Mouse (Mus musculus) CH12F3 (cell line): ENCODE results near the gene Rdh16.
"Not testable (repeated sequence)": the region's sequence is repeated elsewhere in the genome, so short reads cannot be mapped to it uniquely, and the experiment has no call there.

Experiments used
- in situ Hi-C: fragments of 300-500 bp; cut with MboI; formaldehyde crosslinking; loops from 2 replicates; pipeline ENCODE4 v1.14.3; 2020; ENCODE audit warnings: low sequenced_read_pairs

Gene Rdh16

GRCm38 (mm10) chr10:127800891-127801290 is at the start of gene Rdh16:
TSS of gene Rdh16 (plus strand) at chr10:127801152.
- in situ Hi-C loops = no loop called here

GRCm38 (mm10) chr10:127751548-127751947 is 49.4 kb upstream of the Rdh16 start, which contains the start of gene Gpr182:
TSS of gene Gpr182 (minus strand) at chr10:127751732.
- in situ Hi-C loops = no loop called here

- in situ Hi-C loops = no loop called here
Measured at GRCm38 (mm10) chr10:127754566-127755166, 46.3 kb upstream of the Rdh16 start.

- in situ Hi-C loops = no loop called here
Measured at GRCm38 (mm10) chr10:127755246-127755645, 45.7 kb upstream of the Rdh16 start.

- in situ Hi-C loops = no loop called here
Measured at GRCm38 (mm10) chr10:127755770-127756468, 45.0 kb upstream of the Rdh16 start.

GRCm38 (mm10) chr10:127759181-127760110 is 41.5 kb upstream of the Rdh16 start, which contains the start of the genes Rdh1 and Rdh16f1:
TSS of gene Rdh1 (plus strand) at chr10:127759721.
TSS of gene Rdh16f1 (plus strand) at chr10:127759787.
- in situ Hi-C loops = no loop called here

GRCm38 (mm10) chr10:127762926-127763325 is 38.0 kb upstream of the Rdh16 start:
- in situ Hi-C loops = not testable (repeated sequence)

- in situ Hi-C loops = no loop called here
Measured at GRCm38 (mm10) chr10:127763914-127764680, 36.9 kb upstream of the Rdh16 start.

GRCm38 (mm10) chr10:127766564-127766963 is 34.4 kb upstream of the Rdh16 start:
- in situ Hi-C loops = no loop called here

- in situ Hi-C loops = no loop called here
Measured at GRCm38 (mm10) chr10:127776011-127776410, 24.9 kb upstream of the Rdh16 start, which contains the start of gene Rdh9. TSS of gene Rdh9 (plus strand) at chr10:127776386.

- in situ Hi-C loops = not testable (repeated sequence)
Measured at GRCm38 (mm10) chr10:127782321-127782720, 18.6 kb upstream of the Rdh16 start.

GRCm38 (mm10) chr10:127785411-127785810 is 15.5 kb upstream of the Rdh16 start:
- in situ Hi-C loops = not testable (repeated sequence)

- in situ Hi-C loops = no loop called here
Measured at GRCm38 (mm10) chr10:127799295-127799694, 1.7 kb upstream of the Rdh16 start.

GRCm38 (mm10) chr10:127801612-127802011 is 660 bp downstream of the Rdh16 start:
- in situ Hi-C loops = no loop called here

- in situ Hi-C loops = no loop called here
Measured at GRCm38 (mm10) chr10:127802236-127802635, 1.3 kb downstream of the Rdh16 start.

- in situ Hi-C loops = no loop called here
Measured at GRCm38 (mm10) chr10:127804416-127804815, 3.5 kb downstream of the Rdh16 start.

GRCm38 (mm10) chr10:127815888-127816287 is 14.9 kb downstream of the Rdh16 start:
- in situ Hi-C loops = no loop called here

GRCm38 (mm10) chr10:127817268-127817910 is 16.4 kb downstream of the Rdh16 start:
- in situ Hi-C loops = not testable (repeated sequence)

GRCm38 (mm10) chr10:127821806-127822205 is 20.9 kb downstream of the Rdh16 start:
- in situ Hi-C loops = not testable (repeated sequence)

GRCm38 (mm10) chr10:127825386-127825785 is 24.4 kb downstream of the Rdh16 start:
- in situ Hi-C loops = no loop called here
